Mouse (Mus musculus): Measurements from ENCODE around the gene Kcmf1. TPM values are rescaled to one million over a fixed set of nuclear protein-coding genes. Genes with fewer than 3 reads are reported as not detected.

Kcmf1 gene
- total RNA-seq (2021), result 100 to 1,000 TPM in 1 of 2 experiments, 10 to 100 TPM in 1; 97.7 to 101 TPM

GRCm38 (mm10) chr6:72899781-72900681 lies at the start of gene Kcmf1:
Kcmf1 (minus strand) TSS chr6:72899979.
- DNase-seq (ENCODE audit: low spot score), result peak; percentile 74
- intact Hi-C loops (cut with DNase I), result loop anchor here (5.0 kb wide), 2 partner anchors 48 to 113 kb away; partner anchors contain the start of gene Tcf7l1

DNA sequence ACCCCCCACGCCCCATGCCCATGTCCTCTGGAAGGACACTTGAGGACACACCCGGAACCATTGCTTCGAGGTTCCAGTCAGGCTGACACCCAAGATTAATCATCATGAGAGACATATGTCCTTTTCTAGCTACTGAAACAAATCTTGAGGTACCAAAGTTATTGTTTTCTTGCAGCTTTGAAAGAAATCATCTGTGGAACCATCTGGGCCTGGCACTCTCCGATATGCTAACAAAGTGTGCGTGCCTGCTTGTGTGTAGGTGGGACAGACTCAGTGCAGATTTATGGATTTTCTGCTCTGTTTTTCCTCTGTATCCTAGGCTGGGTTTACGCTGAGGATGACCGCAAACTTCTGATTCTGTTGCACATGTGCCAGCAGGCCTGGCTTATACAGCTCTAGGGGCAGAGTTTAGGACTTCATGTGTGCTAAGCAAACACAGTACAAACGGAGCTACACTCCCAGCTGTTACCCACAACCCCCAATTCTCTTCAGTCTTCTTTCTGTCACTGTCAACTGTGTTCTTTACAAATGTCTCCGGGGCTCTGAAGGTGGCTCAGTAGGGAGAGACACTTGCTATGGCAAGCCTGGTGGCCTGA lies 49.5 kb upstream of the Kcmf1 start:
- intact Hi-C loops (cut with DNase I), result no loop called here
- no peak for DNase-seq (ENCODE audit: low spot score)

DNA sequence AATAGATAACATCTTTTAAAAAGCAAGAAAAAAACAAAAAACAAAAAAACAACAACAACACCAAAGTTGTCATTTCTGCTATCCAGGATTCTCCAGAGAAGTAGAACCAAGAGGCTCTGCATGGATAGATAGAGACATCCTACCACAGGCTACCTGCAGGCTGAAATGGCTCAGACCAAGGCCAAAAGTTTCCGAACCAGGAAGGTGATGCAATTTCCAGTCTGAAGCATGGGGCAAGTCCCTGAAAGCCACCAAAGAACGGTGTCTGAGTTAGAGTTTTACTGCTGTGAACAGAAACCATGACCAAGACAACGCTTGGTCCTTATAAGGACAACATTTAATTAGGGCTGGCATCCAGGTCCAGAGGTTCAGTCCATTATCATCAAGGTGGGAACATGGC lies 48.6 kb upstream of the Kcmf1 start:
- DNase-seq (ENCODE audit: low spot score), result no peak
- intact Hi-C loops (cut with DNase I), result no loop called here

DNA sequence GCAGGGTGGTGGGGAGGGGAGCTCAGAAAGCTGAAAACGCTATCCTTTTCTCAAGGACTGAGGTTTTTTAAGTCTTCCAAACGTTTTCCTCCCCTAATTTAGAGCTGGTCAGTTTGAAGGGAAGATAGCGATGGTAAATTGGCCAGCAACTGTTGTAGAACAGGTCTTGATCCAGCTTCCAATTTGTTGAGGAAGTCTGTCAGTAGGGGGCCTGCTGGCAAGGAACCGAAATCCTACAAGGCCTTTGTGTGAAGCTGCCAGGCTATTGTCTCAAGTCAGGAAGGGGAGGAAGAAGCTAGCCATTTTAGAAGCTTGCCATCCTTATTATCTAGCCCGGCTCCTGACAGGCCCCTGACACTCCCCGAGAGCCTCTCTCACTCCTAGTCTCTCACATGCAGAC lies 48.2 kb upstream of the Kcmf1 start:
- intact Hi-C loops (cut with DNase I), result no loop called here
- DNase-seq (ENCODE audit: low spot score), result no peak

GRCm38 (mm10) chr6:72940493-72940892 lies 40.7 kb upstream of the Kcmf1 start:
- intact Hi-C loops (cut with DNase I), result loop anchor here (1.0 kb wide), 1 partner anchor 213 kb away; no protein-coding TSS in a partner anchor
- no peak for DNase-seq (ENCODE audit: low spot score)

DNA sequence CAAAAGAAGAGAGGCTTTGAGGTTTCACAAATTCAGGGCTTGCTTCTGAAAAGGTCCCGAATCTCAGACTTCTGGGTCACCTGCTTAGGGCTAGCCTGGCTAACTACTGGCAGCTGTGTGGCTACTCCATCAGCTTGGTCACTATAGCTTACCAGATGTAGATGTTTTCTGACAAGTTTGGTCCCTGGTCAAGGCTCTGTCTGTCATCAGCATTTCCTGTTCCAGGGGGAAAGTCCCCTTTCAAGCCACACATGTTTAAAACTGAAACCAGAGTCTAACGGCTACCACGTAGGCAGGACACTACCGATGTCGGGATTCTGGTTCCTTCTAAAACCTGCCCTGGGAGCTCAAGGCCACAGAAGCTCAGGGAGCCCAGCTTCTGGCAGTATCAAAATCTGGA lies 38.1 kb upstream of the Kcmf1 start:
- intact Hi-C loops (cut with DNase I), result loop anchor here (5.0 kb wide), 1 partner anchor 289 kb away; no protein-coding TSS in a partner anchor
- no peak for DNase-seq (ENCODE audit: low spot score)

DNA sequence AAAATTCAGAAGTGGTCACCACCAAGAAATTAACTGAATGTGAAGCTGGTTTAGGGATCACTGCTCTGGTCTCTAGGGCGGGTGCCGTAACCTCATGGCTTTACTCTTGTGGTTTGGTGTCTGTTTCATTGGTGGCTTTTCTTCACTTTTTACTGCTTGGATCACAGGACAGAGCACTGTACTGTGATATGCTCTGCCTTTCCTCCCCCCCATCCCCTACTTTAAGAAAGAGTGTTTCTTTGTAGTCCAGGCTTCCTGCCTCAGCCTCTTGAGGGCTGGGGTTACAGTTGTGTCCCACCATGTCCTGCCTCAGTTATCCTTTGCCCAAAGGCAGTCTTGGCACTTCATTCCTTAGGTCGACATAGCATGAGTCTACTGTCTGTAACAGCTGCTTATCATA lies 37.7 kb upstream of the Kcmf1 start:
- intact Hi-C loops (cut with DNase I), result loop anchor here (5.0 kb wide), 1 partner anchor 290 kb away; no protein-coding TSS in a partner anchor
- no peak for DNase-seq (ENCODE audit: low spot score)

- intact Hi-C loops (cut with DNase I), result no loop called here
- DNase-seq (ENCODE audit: low spot score), result no peak
These were observed 33.2 kb upstream of the Kcmf1 start for GRCm38 (mm10) chr6:72932955-72933354.

DNA sequence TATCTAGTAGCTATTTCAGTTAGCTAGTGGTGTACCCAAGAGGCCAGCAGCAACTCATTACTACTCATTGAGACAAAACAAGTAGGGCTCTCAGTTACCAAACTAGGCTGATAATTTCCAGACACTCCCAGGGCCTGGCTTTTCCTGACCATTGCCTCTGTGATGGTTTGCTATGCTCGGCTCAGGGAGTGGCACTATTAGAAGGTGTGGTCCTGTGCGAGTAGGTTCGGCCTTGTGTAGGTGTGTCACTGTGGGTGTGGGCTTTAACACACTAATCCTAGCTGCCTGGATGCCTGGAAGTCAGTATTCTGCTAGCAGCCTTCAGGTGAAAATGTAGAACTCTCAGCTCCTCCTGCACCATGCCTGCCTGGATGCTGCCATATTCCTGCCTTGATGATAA lies 31.8 kb upstream of the Kcmf1 start:
- intact Hi-C loops (cut with DNase I), result no loop called here
- no peak for DNase-seq (ENCODE audit: low spot score)

GRCm38 (mm10) chr6:72929795-72930398 lies 30.1 kb upstream of the Kcmf1 start:
- intact Hi-C loops (cut with DNase I), result no loop called here

DNA sequence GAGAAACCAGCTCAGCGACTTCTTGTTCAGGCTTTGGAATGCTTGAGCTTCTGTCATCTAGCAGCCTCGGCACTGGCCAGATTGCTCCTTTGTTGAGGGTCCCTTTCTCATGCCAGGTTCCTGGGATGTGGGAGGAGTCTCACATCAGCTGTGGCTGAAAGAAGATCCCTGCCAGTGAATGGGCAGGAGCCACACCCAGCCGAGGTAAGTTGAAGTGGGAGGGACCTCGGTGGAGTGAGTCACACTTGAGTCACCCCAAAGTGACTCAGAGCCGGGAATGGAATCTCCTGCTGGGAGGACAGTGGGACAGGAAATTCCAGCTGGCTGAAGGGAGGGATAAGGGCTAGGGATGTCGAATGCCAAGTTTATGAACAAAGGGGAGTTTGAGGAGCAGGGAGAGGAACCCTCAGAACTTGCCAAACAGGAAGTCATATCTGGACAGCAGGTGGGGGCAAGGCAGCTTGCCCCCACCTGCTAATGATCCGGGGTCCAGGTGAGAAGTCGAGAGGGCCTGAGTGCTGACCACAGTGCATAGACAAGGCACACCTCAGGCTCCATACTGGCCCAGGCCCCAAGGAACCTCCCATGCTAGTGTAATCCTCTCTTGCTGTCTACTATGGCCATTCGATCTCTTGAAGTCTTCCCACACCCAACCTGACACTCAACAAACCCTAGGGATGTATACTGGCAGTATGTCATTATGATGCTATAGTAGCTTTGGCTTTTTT lies 27.1 kb upstream of the Kcmf1 start:
- intact Hi-C loops (cut with DNase I), result no loop called here
- DNase-seq (ENCODE audit: low spot score), result peak; percentile 64

More at GRCm38 (mm10) chr6:72929795-72930398, 30.1 kb upstream of the Kcmf1 start:
- no peak for DNase-seq (ENCODE audit: low spot score)

DNA sequence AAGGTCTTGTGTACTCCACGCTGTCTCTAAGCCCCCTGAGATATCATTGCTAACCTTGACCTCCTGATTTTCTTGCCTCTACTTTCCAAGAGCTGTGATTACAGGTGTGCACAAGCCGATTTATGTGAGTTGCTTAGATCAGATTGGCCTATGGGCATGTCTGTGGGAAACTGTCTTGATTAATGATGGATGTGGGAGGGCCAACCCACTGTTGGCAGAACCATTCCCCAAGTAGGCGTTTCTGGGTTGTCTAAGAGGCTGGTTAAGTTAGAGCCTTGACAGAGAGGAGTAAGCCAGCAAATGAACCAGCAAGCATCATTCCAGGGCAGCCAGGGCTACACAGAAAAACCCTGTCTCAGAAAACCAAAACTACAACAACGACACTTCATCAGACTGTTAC lies 26.3 kb upstream of the Kcmf1 start:
- intact Hi-C loops (cut with DNase I), result no loop called here
- DNase-seq (ENCODE audit: low spot score), result no peak

- intact Hi-C loops (cut with DNase I), result no loop called here
- no peak for DNase-seq (ENCODE audit: low spot score)
These were observed 23.6 kb upstream of the Kcmf1 start for GRCm38 (mm10) chr6:72923381-72923780.

DNA sequence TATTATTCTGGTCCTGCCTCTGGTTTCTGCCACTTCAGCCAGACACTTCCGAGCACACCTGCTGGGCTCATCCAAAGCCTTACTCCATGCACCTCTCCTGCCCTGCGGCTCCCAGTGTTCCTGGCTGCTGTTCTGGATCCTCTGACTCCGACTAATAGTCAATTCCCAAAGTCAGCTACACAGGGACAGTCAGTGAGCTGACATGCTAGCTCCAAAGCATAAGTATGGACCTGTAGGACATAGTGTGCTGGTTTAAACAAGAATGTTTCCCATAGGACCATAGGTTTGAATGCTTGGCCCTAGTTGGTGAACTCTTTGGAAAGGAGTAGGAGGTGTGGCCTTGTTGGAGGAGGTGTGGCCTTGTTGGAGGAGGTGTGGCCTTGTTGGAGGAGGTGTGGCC lies 21.3 kb upstream of the Kcmf1 start:
- intact Hi-C loops (cut with DNase I), result no loop called here
- no peak for DNase-seq (ENCODE audit: low spot score)

GRCm38 (mm10) chr6:72918510-72919033 lies 18.8 kb upstream of the Kcmf1 start:
- no peak for DNase-seq (ENCODE audit: low spot score)
- intact Hi-C loops (cut with DNase I), result no loop called here

- no peak for DNase-seq (ENCODE audit: low spot score)
- intact Hi-C loops (cut with DNase I), result no loop called here
These were observed 16.6 kb upstream of the Kcmf1 start for GRCm38 (mm10) chr6:72916330-72916729.

GRCm38 (mm10) chr6:72914087-72914749 lies 14.4 kb upstream of the Kcmf1 start:
- DNase-seq (ENCODE audit: low spot score), result no peak
- intact Hi-C loops (cut with DNase I), result no loop called here

DNA sequence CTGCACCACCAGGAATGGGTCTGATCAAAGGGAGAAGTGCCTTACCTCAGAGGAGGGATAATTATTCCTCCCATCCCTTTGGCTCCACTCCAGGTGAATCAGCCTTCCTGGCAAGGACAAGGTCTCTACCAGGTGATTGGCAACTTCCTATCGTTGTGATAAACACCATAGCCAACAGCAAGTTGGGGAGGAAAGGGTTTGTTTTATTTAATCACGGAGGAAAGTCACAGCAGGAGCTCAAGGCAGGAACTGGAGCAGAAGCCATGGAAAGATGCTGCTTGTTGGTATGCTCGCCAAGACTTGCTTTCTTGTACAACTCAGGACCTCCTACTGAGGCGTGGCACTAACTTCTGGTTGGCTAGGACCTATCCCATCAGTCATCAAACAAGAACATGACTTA lies 11.5 kb upstream of the Kcmf1 start:
- no peak for DNase-seq (ENCODE audit: low spot score)
- intact Hi-C loops (cut with DNase I), result no loop called here

GRCm38 (mm10) chr6:72902254-72902990 lies 2.6 kb upstream of the Kcmf1 start:
- intact Hi-C loops (cut with DNase I), result no loop called here
- no peak for DNase-seq (ENCODE audit: low spot score)
